Mouse (Mus musculus) kidney, postnatal 0 days (tissue): ENCODE results near the gene Rbm34. TPM values are rescaled to one million over a fixed set of nuclear protein-coding genes. Genes with fewer than 3 reads are reported as not detected.

ENCODE experiments used
- ATAC-seq: fragments of 200-750 bp; cut with Nextera tagmentation; replicated peaks from 2 replicates; pipeline ENCODE4 v1.8.0; 2017; ENCODE audit warnings: low read depth, moderate number of reproducible peaks, moderate TSS enrichment, moderate library complexity; ENCODE audit not compliant: low FRiP score
- DNase-seq: peaks from one replicate; pipeline ENCODE4 v3.0.0-alpha.2; 2016; ENCODE audit warnings: low spot score
- H3K27ac ChIP-seq: fragments of 300-500 bp; sonication (generic); 2 replicates; pipeline ENCODE4 v1.5.1; 2014; ENCODE audit warnings: mild to moderate bottlenecking
- H3K27me3 ChIP-seq: fragments of 300-500 bp; sonication (generic); 2 replicates; pipeline ENCODE4 v1.6.1; 2014; ENCODE audit warnings: low read length, mixed read lengths; ENCODE audit not compliant: insufficient read depth
- H3K36me3 ChIP-seq: fragments of 300-500 bp; sonication (generic); 2 replicates; pipeline ENCODE4 v1.6.1; 2014; ENCODE audit warnings: low read length, mixed read lengths; ENCODE audit not compliant: insufficient read depth
- H3K4me1 ChIP-seq: fragments of 300-500 bp; sonication (generic); replicated peaks from 2 replicates; pipeline ENCODE4 v1.6.1; 2014; ENCODE audit warnings: antibody characterized with exemption, low read length, mixed read lengths; ENCODE audit not compliant: insufficient read depth
- H3K4me2 ChIP-seq: fragments of 300-500 bp; sonication (generic); 2 replicates; pipeline ENCODE4 v1.6.1; 2014; ENCODE audit warnings: mild to moderate bottlenecking, low read length, moderate library complexity, mixed read lengths
- H3K4me3 ChIP-seq: fragments of 300-500 bp; sonication (generic); replicated peaks from 2 replicates; pipeline ENCODE4 v1.5.1; 2014; ENCODE audit warnings: low read depth, low read length
- H3K9ac ChIP-seq: fragments of 300-500 bp; sonication (generic); 2 replicates; pipeline ENCODE4 v1.6.1; 2014; ENCODE audit warnings: low read depth, low read length
- H3K9me3 ChIP-seq: fragments of 300-500 bp; sonication (generic); replicated peaks from 2 replicates; pipeline ENCODE4 v1.6.1; 2016; ENCODE audit warnings: low read length, inconsistent platforms, mixed read lengths
- CTCF ChIP-seq: IDR thresholded peaks from 2 replicates; pipeline ENCODE4 v1.5.1; 2016; ENCODE audit warnings: antibody characterized with exemption, low read depth, mild to moderate bottlenecking, moderate library complexity
- WGBS: fragments of 180-500 bp; shearing (Covaris S2); extraction: QIAGEN DNeasy Blood & Tissue Kit; methylation state at CpG from one replicate; pipeline ENCODE4 v1.1.7; 2014; 5-methylcytosine and 5-hydroxymethylcytosine counted together
- polyA plus RNA-seq: library from polyadenylated mRNA; unstranded; fragments of >200 nt; fragmentation: Nextera tagmentation; extraction: Ambion mirVana; gene quantifications from 2 replicates; pipeline ENCODE4 v1.2.1, GENCODE M21; 2015

Gene Rbm34
- polyA plus RNA-seq, 1 experiment from 2014 or later = 28.6 TPM

DNA sequence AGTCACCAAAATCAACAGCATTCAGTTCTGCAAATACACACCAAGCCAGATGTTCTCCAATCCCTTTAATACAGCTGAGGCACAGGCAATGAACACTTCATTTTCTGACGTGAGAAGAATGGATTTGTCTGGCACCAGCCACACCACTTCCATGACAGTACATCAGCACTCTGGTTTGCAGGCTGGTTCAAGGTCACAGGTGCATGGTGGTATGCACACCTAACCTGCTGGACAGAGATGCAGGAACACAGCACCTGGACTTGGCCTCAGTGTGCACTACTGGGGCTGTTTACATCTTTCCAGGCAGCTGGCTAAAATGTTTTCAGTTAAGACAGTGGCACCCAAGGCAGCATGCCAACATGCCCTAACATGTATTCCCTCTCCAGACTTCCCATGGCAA is 38.2 kb downstream of the Rbm34 start:
- Histone ChIP-seq H3K36me3 (peaks cover 35% of the 10 kb centered on the region), H3K9me3 (no peaks in the 10 kb centered on the region), H3K4me3 (no peak overlapping the region), H3K27me3 (no peaks in the 10 kb centered on the region), H3K4me2 (no peak overlapping the region), H3K9ac (no peak overlapping the region), H3K27ac (no peak overlapping the region), H3K4me1 (no peaks in the 10 kb centered on the region)
- WGBS = 79% methylated on average over 1 of the region's 1 CpGs
- DNase-seq = no peak
- ATAC-seq = no peak
- TF ChIP-seq CTCF = no peak

DNA sequence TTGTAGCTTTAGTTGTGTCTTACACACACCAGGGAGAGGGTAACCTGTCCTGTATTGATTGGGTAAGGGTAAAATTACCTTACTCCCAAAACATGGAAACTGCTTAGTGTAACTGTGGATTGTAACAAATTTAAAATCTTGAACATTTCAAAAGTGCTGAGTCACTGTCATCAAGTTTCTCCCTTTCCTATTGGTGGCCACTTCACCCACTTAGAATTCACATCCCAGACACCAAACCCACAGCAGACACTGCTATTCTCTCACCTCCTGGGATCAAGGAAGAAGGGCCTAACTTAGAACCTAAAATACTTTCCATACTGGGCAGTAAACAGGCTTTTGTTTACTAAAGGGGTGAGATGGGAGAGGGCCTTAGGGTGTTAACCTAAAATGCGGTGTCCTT is 38.6 kb downstream of the Rbm34 start:
- H3K27ac ChIP-seq = no peak overlapping the region
- no peaks in the 10 kb centered on the region for H3K9me3 ChIP-seq
- DNase-seq (no peak), ATAC-seq (no peak)
- TF ChIP-seq CTCF = no peak
- 79% methylated on average over 1 of the region's 1 CpGs for WGBS
- H3K9ac ChIP-seq = no peak overlapping the region
- no peak overlapping the region for H3K4me2 ChIP-seq
- H3K27me3 ChIP-seq = no peaks in the 10 kb centered on the region
- no peak overlapping the region for H3K4me3 ChIP-seq
- H3K36me3 ChIP-seq = peaks cover 32% of the 10 kb centered on the region
- H3K4me1 ChIP-seq = no peaks in the 10 kb centered on the region

DNA sequence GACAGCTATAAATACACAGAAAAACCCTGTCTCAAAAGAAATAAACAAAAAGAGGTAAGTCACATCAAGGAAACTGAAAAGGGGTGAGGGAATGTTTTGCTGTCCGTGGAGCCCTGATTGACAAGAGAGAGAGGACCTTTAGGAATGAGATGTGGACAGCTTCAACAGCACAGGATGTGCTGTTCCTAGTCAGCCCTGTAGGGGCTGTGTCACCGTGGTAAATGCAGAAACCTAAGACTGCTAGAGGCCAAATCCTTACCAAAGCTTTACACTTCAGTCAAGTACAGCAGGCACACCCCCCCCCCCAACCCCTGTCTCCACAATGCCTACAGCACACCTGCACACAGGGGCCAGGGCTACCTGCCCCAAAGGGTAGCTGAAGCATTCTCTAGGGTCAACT is 39.2 kb downstream of the Rbm34 start:
- Histone ChIP-seq H3K36me3 (peaks cover 27% of the 10 kb centered on the region), H3K27me3 (no peaks in the 10 kb centered on the region), H3K4me1 (no peaks in the 10 kb centered on the region), H3K27ac (no peak overlapping the region), H3K9me3 (no peaks in the 10 kb centered on the region), H3K4me2 (no peak overlapping the region), H3K4me3 (no peak overlapping the region), H3K9ac (no peak overlapping the region)
- WGBS = 35% methylated on average over 2 of the region's 2 CpGs
- TF ChIP-seq CTCF = peak; percentile 54
- peak; percentile 45 for DNase-seq
- ATAC-seq = 0 out of 2 replicates have a peak, but pooled peaks have one; percentile 31

DNA sequence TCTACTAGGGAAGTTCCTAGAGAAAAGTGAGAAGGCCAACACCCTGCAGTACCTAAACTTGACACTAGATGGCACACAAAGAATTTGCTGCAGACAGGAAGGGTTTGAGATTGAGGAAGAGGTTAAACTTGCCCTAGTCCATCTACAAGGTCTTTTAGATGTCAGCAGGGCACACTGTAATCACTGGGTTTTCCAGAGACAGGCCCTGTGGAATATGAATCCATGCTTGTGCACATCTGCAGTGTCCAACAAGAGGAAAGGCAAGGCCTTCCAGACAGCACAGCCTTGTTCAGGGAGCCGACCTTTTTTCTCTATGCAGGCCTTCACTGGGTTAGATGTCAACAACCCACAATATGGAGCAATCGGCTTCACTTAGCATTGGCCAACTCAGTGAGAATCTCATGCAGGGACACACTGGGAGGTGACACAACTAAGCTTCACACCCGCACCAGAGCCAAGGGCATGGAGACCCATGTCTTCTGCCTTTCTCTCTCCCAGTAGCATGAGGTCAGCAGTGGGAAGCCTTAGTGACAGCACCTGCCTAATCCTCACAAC is 41.2 kb downstream of the Rbm34 start:
- DNase-seq = peak; percentile 79
- no peak for ATAC-seq
- 72% methylated on average over 3 of the region's 3 CpGs for WGBS
- Histone ChIP-seq H3K27me3 (no peaks in the 10 kb centered on the region), H3K9me3 (no peaks in the 10 kb centered on the region), H3K4me1 (no peaks in the 10 kb centered on the region), H3K9ac (no peak overlapping the region), H3K4me2 (no peak overlapping the region), H3K27ac (0 out of 2 replicates have a peak overlapping the region, but pooled peaks have one; percentile 10), H3K4me3 (no peak overlapping the region), H3K36me3 (peaks cover 19% of the 10 kb centered on the region)
- peak; percentile 97 for TF ChIP-seq CTCF

DNA sequence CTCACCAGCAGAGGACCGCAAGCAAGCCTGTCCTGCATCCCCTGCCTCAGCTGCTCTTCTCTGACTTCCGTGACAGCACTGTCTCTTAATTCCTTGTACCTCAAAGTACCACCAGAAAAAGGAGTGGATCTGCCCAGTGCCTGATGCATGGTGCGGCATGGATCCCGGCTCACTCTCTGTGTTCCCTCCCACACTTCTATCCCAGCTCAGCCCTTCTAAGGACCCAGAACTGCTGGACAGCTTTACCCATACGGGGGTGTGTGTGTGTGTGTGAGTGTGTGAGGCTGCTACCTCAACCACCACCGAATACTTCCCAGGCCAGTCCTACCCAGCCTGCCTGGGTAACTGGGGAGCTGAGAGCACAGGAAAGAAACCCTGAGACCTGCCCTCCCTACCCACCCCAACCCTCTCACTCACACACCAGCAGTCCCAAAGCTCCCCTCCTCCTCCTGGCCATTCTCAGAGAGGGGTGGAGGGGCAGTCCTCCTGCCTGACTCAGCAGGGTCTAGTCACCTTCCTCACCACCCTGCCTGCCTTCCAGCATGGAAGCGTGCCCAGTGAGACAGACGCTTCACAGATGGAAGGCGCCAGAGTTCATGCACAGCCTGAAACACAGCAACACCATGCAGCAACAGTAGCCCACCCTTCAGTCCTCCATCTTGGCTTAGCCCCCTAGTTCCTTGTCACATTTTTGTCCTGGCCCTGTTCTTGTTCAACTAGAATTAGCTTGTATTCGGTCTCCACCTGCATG is 41.9 kb downstream of the Rbm34 start:
- no peaks in the 10 kb centered on the region for H3K9me3 ChIP-seq
- H3K4me2 ChIP-seq = no peak overlapping the region
- 74% methylated on average over 10 of the region's 10 CpGs for WGBS
- no peak overlapping the region for H3K9ac ChIP-seq
- H3K27me3 ChIP-seq = no peaks in the 10 kb centered on the region
- ATAC-seq (peak; percentile 40), DNase-seq (no peak)
- H3K4me3 ChIP-seq = no peak overlapping the region
- no peak for TF ChIP-seq CTCF
- peaks cover 15% of the 10 kb centered on the region for H3K36me3 ChIP-seq
- H3K27ac ChIP-seq = peak overlapping the region; percentile 21; the same call in 1 of the 2 replicates
- H3K4me1 ChIP-seq = no peaks in the 10 kb centered on the region

DNA sequence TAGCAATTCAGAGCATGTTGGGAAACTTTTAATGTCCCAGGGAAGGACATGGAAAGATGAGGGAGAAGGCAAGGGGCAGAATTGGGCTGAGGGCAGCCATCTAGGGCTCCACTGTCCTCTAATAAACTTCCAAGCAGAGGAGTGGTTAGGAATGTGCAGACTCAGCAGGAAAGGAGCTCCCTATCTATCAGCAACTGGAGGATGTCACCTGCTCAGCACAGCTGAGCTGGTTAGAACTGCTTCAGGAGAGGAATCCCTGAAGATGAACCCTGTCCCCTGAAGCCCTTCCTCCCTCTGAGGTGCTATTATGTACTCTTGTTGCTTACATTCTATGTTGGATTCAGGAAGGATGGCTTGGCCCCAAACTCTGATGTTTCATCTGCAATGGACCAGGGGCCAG is 42.8 kb downstream of the Rbm34 start:
- Histone ChIP-seq H3K4me2 (no peak overlapping the region), H3K4me1 (no peaks in the 10 kb centered on the region), H3K9ac (no peak overlapping the region), H3K36me3 (peaks cover 8% of the 10 kb centered on the region), H3K27ac (peak overlapping the region; percentile 21), H3K4me3 (no peak overlapping the region), H3K9me3 (no peaks in the 10 kb centered on the region), H3K27me3 (no peaks in the 10 kb centered on the region)
- peak; percentile 38; the same call in 1 of the 2 replicates for ATAC-seq
- no peak for TF ChIP-seq CTCF
- no peak for DNase-seq
